12 mouse cellular contexts compared by ENCODE assay signal in the genomic region with DNA sequence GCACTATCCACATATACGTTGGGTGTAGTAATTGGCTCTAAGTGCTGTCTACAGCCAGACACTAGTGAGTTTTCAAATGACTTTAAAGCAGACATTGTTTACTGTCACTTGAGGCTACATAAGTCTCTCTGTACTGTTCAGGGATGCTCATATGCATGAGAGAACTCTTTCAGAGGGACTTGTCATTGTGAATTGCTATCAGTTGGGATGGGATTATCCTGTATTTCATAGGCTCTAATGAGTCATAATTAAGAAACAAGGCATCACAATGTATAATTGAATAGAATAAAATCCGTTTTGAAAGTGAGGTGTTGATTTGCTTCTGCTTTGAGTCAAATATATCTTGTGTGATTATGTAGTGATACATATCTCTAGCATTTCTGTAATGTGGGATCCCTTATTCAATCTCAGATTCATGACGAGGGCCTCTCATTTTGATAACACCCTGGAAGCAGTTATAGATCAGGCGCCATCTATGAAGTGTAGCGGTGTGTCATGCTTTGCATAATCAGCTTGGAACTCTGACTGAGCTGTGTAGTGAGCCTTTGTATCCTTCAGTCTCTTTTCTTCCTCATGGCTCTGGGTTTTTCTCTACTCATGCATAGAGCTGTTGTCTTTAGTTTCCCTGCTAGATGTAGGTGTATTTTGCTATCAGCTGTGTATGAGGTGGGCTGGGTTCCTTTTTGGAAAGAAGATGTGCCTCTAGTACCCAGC.
"Had no signal": no experiment of that assay in that cellular context is flagged by ENCODE, and none has a peak within 500 bp of the region (broad histone marks: within the 10 kb centered on the region; RNA-seq: fewer than 3 reads in every experiment).

No protein-coding gene starts in this region.

- H3K9ac ChIP-seq: kidney, embryonic 15.5 days; limb, embryonic 15.5 days; liver, embryonic 12.5 days; lung, embryonic 14.5 days; midbrain, embryonic 12.5 days had no signal

- H3K36me3 ChIP-seq: kidney, embryonic 15.5 days; limb, embryonic 15.5 days; midbrain, embryonic 12.5 days had no signal

- DNase-seq: kidney, postnatal 14 days; lung, embryonic 14.5 days; lung, postnatal 14 days; right cerebral cortex, postnatal 4 days; spleen, adult 18-20 months; thymus, adult 18-20 months; thymus, postnatal 25 days had no signal

- ATAC-seq: liver, embryonic 12.5 days; midbrain, embryonic 16.5 days had no signal

- H3K4me2 ChIP-seq: kidney, embryonic 15.5 days; limb, embryonic 15.5 days; liver, embryonic 12.5 days; lung, embryonic 14.5 days; midbrain, embryonic 12.5 days had no signal

- H3K27me3 ChIP-seq: kidney, embryonic 15.5 days; limb, embryonic 15.5 days; liver, embryonic 12.5 days; midbrain, embryonic 12.5 days had no signal

- H3K4me3 ChIP-seq: kidney, embryonic 15.5 days; limb, embryonic 15.5 days; liver, embryonic 12.5 days; midbrain, embryonic 12.5 days had no signal

- H3K4me1 ChIP-seq: limb, embryonic 15.5 days had no signal

- H3K9me3 ChIP-seq: kidney, embryonic 15.5 days; limb, embryonic 15.5 days; liver, embryonic 12.5 days; midbrain, embryonic 12.5 days had no signal

- H3K27ac ChIP-seq: kidney, embryonic 15.5 days; limb, embryonic 15.5 days; liver, embryonic 12.5 days; midbrain, embryonic 12.5 days had no signal
